Comparison of ENCODE assay signal across 10 mouse cellular contexts in the genomic region with DNA sequence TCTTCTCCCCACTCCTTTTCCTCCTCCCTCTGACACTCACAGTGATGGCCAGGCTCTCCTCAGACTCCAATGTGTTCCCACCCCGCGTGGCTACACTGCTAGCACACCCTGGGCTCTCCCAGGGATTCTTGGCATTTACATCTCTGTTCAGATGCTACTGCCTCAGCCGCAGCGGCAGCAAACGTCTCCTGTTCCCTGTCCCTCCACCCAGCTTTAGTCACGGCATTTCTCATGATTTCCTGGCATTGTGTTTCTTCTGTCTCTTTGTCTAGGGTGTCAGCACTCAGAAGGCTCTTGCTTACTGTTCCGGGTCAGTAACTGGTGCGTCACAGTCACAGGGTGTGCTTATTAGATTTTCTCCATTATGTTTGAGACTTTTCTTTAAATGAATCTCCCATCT.
DNase-seq lines count a peak whose midpoint lies in the region; ATAC-seq and TF ChIP-seq lines count a peak whose summit lies in the region.
"Had no signal": no experiment of that assay in that cellular context is flagged by ENCODE, and none has a peak within 500 bp of the region (broad histone marks: within the 10 kb centered on the region; RNA-seq: fewer than 3 reads in every experiment).

No protein-coding gene starts in this region.

- H3K9ac ChIP-seq in heart, adult 2 months (ENCODE audit: low read depth, low read length): no peak overlapping the region
- H3K9ac ChIP-seq in ES-E14 (ENCODE audit: insufficient read depth, low read depth, low read length, poor library complexity, severe bottlenecking): 0 out of 2 replicates have a peak overlapping the region, but pooled peaks have one; percentile 18
- H3K9ac ChIP-seq in hindbrain, embryonic 15.5 days: no peak overlapping the region
- H3K9ac ChIP-seq: limb, embryonic 15.5 days had no signal

- intact Hi-C loops in heart, adult 2 months (cut with DNase I): no loop called here

- peaks cover 6% of the 10 kb centered on the region for H3K79me2 ChIP-seq in heart, adult 2 months (replicated peaks; ENCODE audit: control insufficient read depth, insufficient read depth, low read length)

- ATAC-seq in hindbrain, embryonic 15.5 days (ENCODE audit: low FRiP score, low read depth): no peak
- ATAC-seq in activated CD4-positive, CD25-positive, alpha-beta regulatory T cell, adult 4 months: no peak
- ATAC-seq: inflammation-experienced regulatory T-cells, adult 6 months had no signal

- no peak overlapping the region for H3K27ac ChIP-seq in heart, adult 2 months
- no peak overlapping the region for H3K27ac ChIP-seq in ES-E14 (ENCODE audit: insufficient read depth, low read depth, low read length, poor library complexity, severe bottlenecking)
- 0 out of 2 replicates have a peak overlapping the region, but pooled peaks have one; percentile 26 for H3K27ac ChIP-seq in hindbrain, embryonic 15.5 days (replicated peaks)
- H3K27ac ChIP-seq: limb, embryonic 15.5 days had no signal

- peak; percentile 31 to 37 for DNase-seq in heart, adult 2 months
- no peak for DNase-seq in heart, postnatal 4 days
- DNase-seq in ES-E14 (ENCODE audit: low read depth, low spot score): peak; percentile 25
- peak; percentile 14 to 27 for DNase-seq in cerebellum, postnatal 36 days
- no peak for DNase-seq in ovary, adult 18-20 months (ENCODE audit: low spot score)
- no peak for DNase-seq in layer of hippocampus, postnatal 14 days (ENCODE audit: low spot score in 2 of 2)

- in situ Hi-C loops in ES-E14 (cut with MboI; ENCODE audit: low sequenced_read_pairs in 2 of 2, unreplicated experiment in 2 of 2): no loop called here

- no peak overlapping the region for H3K4me2 ChIP-seq in hindbrain, embryonic 15.5 days
- H3K4me2 ChIP-seq: limb, embryonic 15.5 days had no signal

- H3K4me3 ChIP-seq in heart, adult 2 months: no peak overlapping the region
- no peak overlapping the region for H3K4me3 ChIP-seq in ES-E14 (ENCODE audit: insufficient read depth in 1 of 2, low read depth in 1 of 2, low read length in 2 of 2, poor library complexity in 1 of 2, severe bottlenecking in 1 of 2)
- no peak overlapping the region for H3K4me3 ChIP-seq in hindbrain, embryonic 15.5 days
- H3K4me3 ChIP-seq: limb, embryonic 15.5 days had no signal

- no peak for TF ChIP-seq CTCF in heart, adult 2 months (IDR thresholded peaks at IDR 0.05)

- no peaks in the 10 kb centered on the region for H3K9me3 ChIP-seq in ES-E14 (ENCODE audit: control insufficient read depth, insufficient read depth, low read depth, low read length)
- no peaks in the 10 kb centered on the region for H3K9me3 ChIP-seq in hindbrain, embryonic 15.5 days
- H3K9me3 ChIP-seq: limb, embryonic 15.5 days had no signal

- TF ChIP-seq POLR2A in heart, adult 2 months (IDR thresholded peaks at IDR 0.05; ENCODE audit: insufficient read depth, low read depth, low read length): no peak

- no peaks in the 10 kb centered on the region for H3K27me3 ChIP-seq in heart, adult 2 months (ENCODE audit: control insufficient read depth, insufficient read depth, low read length)
- no peaks in the 10 kb centered on the region for H3K27me3 ChIP-seq in hindbrain, embryonic 15.5 days
- H3K27me3 ChIP-seq: limb, embryonic 15.5 days had no signal

- H3K4me1 ChIP-seq in heart, adult 2 months (ENCODE audit: control insufficient read depth, insufficient read depth, low read length): peaks cover 9% of the 10 kb centered on the region
- H3K4me1 ChIP-seq in ES-E14 (ENCODE audit: control insufficient read depth in 2 of 2, insufficient read depth in 2 of 2, low read length in 2 of 2, poor library complexity in 1 of 2): peaks cover 0 to 13% of the 10 kb centered on the region in 2 experiments; a peak in 1 of 4 replicates
- H3K4me1 ChIP-seq in hindbrain, embryonic 15.5 days (replicated peaks): peaks cover 22% of the 10 kb centered on the region

- peaks cover 6% of the 10 kb centered on the region for H3K36me3 ChIP-seq in heart, adult 2 months (ENCODE audit: control insufficient read depth, insufficient read depth, low read length)
- H3K36me3 ChIP-seq in ES-E14 (ENCODE audit: control insufficient read depth, insufficient read depth, low read length, poor library complexity, severe bottlenecking): no peaks in the 10 kb centered on the region
- H3K36me3 ChIP-seq in hindbrain, embryonic 15.5 days: no peaks in the 10 kb centered on the region

- TF ChIP-seq EP300 in heart, adult 2 months (IDR thresholded peaks at IDR 0.05; ENCODE audit: insufficient read depth, low read depth, low read length): no peak

- 19% methylated on average over 8 of the region's 8 CpGs for WGBS in heart, adult 2 months
- WGBS in hindbrain, embryonic 15.5 days: 15% methylated on average over 8 of the region's 8 CpGs

TF ChIP-seq in ES-E14, 5 proteins besides CTCF, POLR2A, EP300 and RAD21:
- no peak for TF ChIP-seq MAFK (IDR thresholded peaks at IDR 0.05; ENCODE audit: insufficient read depth, low read depth, low read length)
- no peak for TF ChIP-seq ZNF384 (IDR thresholded peaks at IDR 0.05; ENCODE audit: low read depth, low read length)
- no peak for TF ChIP-seq ZC3H11A (IDR thresholded peaks at IDR 0.05; ENCODE audit: borderline replicate concordance, low read depth, low read length)
- no peak for TF ChIP-seq CHD2 (IDR thresholded peaks at IDR 0.05; ENCODE audit: low read depth, low read length)
- TF ChIP-seq HCFC1 (IDR thresholded peaks at IDR 0.05; ENCODE audit: borderline replicate concordance, insufficient read depth, low read length): no peak

Comparison
In these comparisons a context has a peak if more than half of its experiments do, and no peak if none do; other contexts are left out.
1. DNase-seq: peak in heart, adult 2 months (2 of 2), ES-E14 (single experiment) and cerebellum, postnatal 36 days (2 of 2); none in heart, postnatal 4 days (single experiment), ovary, adult 18-20 months (single experiment) and layer of hippocampus, postnatal 14 days (0 of 2).